Mouse (Mus musculus): ENCODE measurements around the gene Gm3327. TPM values are rescaled to one million over a fixed set of nuclear protein-coding genes. Genes with fewer than 3 reads are reported as not detected.
"Not testable (repeated sequence)": the region's sequence is repeated elsewhere in the genome, so short reads cannot be mapped to it uniquely, and the experiment has no call there.

Gene Gm3327
- not detected in 2 replicates for polyA plus RNA-seq (2012)

- TF ChIP-seq GATA1 (IDR thresholded peaks at IDR 0.05; ENCODE audit: low read length), result not testable (repeated sequence)
These were observed at the start of gene Gm3327 for GRCm38 (mm10) chr14:44123551-44123950. Gene Gm3327 (plus strand): TSS chr14:44123851.

GRCm38 (mm10) chr14:44102354-44102753 is 21.3 kb upstream of the Gm3327 start, which contains the start of gene Ear2:
Gene Ear2 (plus strand): TSS chr14:44102654.
- not testable (repeated sequence) for TF ChIP-seq GATA1 (IDR thresholded peaks at IDR 0.05; ENCODE audit: low read length)

- no peak for TF ChIP-seq GATA1 (IDR thresholded peaks at IDR 0.05; ENCODE audit: low read length)
These were observed 12.7 kb upstream of the Gm3327 start for GRCm38 (mm10) chr14:44110981-44111380.

Other genes starting within 250 kb of the Gm3327 start
- gene Ear1, start 248.3 kb upstream of the Gm3327 start, polyA plus RNA-seq (2012), result not detected in 2 replicates
- gene Ear10, start 200.3 kb upstream of the Gm3327 start, polyA plus RNA-seq (2012), result not detected in 2 replicates
- 0.04 and 0.11 TPM in 2 replicates for gene Gm8113, start 198.5 kb upstream of the Gm3327 start, polyA plus RNA-seq (2012)
- gene Ang5, start 166.8 kb upstream of the Gm3327 start, polyA plus RNA-seq (2012), result not detected in 2 replicates
- gene Ang6, start 121.6 kb upstream of the Gm3327 start, polyA plus RNA-seq (2012), result not detected in 2 replicates
- gene Ear2, start 21.2 kb upstream of the Gm3327 start, polyA plus RNA-seq (2012), result not detected in 2 replicates
- gene Gm8212, start 73.8 kb downstream of the Gm3327 start, polyA plus RNA-seq (2012), result not detected in 2 replicates
- gene 4930503E14Rik, start 89.4 kb downstream of the Gm3327 start, polyA plus RNA-seq (2012), result 0.18 TPM in 1 of 2 replicates, not detected in the other
- gene Gm8220, start 161.7 kb downstream of the Gm3327 start, polyA plus RNA-seq (2012), result not detected in 2 replicates
- gene Gm5930, start 214.7 kb downstream of the Gm3327 start, polyA plus RNA-seq (2012), result 0.05 TPM in 1 of 2 replicates, not detected in the other
- gene Gm8229, start 241.5 kb downstream of the Gm3327 start, polyA plus RNA-seq (2012), result not detected in 2 replicates